Mouse (Mus musculus) heart, adult 2 months (tissue): ENCODE data around the gene Scaf4.

Source experiments
- EP300 ChIP-seq: fragments of 200-500 bp; IDR thresholded peaks from 2 replicates; pipeline ENCODE4 v1.6.1; 2011; ENCODE audit warnings: low read depth, low read length, control low read depth; ENCODE audit not compliant: insufficient read depth
- POLR2A ChIP-seq: fragments of 200-500 bp; IDR thresholded peaks from 2 replicates; pipeline ENCODE4 v1.6.1; 2011; ENCODE audit warnings: mild to moderate bottlenecking, low read depth, low read length, control low read depth; ENCODE audit not compliant: insufficient read depth

GRCm38 (mm10) chr16:90187453-90187852, 96.8 kb downstream of the Scaf4 start:
- TF ChIP-seq EP300 (0 out of 2 replicates have a peak, but pooled peaks have one; percentile 40), POLR2A (no peak)
